Mouse (Mus musculus) E14TG2a.4 (cell line): Measurements from ENCODE around the gene Mars.

Source experiments
- H3K27me3 ChIP-seq: 2 replicates; pipeline ENCODE4 v1.6.1; 2014; ENCODE audit warnings: low read length, control low read depth; ENCODE audit not compliant: insufficient read depth
- H3K36me3 ChIP-seq: 2 replicates; pipeline ENCODE4 v1.6.1; 2014; ENCODE audit warnings: low read length, control low read depth; ENCODE audit not compliant: insufficient read depth
- H3K4me1 ChIP-seq: replicated peaks from 2 replicates; pipeline ENCODE4 v1.6.1; 2014; ENCODE audit warnings: low read depth, low read length, control low read depth
- H3K4me3 ChIP-seq: replicated peaks from 2 replicates; pipeline ENCODE4 v1.5.1; 2014; ENCODE audit warnings: mild to moderate bottlenecking, low read length
- H3K9me3 ChIP-seq: 2 replicates; pipeline ENCODE4 v1.6.1; 2014; ENCODE audit warnings: low read length, control low read depth
- CTCF ChIP-seq: conservative IDR thresholded peaks from 2 replicates; pipeline ENCODE4 v1.5.1; 2014; ENCODE audit warnings: low read length
- NANOG ChIP-seq: IDR thresholded peaks from 2 replicates; pipeline ENCODE4 v1.6.1; 2014; ENCODE audit warnings: borderline replicate concordance, low read length, mixed read lengths
- POU5F1 ChIP-seq: IDR thresholded peaks from 2 replicates; pipeline ENCODE4 v1.6.1; 2014; ENCODE audit warnings: low read length, borderline replicate concordance

Mars gene

GRCm38 (mm10) chr10:127281316-127281715, 30.3 kb downstream of the Mars start:
- Histone ChIP-seq H3K27me3 (no peaks in the 10 kb centered on the region), H3K4me3 (no peak overlapping the region), H3K9me3 (no peaks in the 10 kb centered on the region), H3K36me3 (peaks cover 99% of the 10 kb centered on the region), H3K4me1 (peaks cover 79% of the 10 kb centered on the region)
- no peak for TF ChIP-seq POU5F1
- no peak for TF ChIP-seq NANOG
- no peak for TF ChIP-seq CTCF

DNA sequence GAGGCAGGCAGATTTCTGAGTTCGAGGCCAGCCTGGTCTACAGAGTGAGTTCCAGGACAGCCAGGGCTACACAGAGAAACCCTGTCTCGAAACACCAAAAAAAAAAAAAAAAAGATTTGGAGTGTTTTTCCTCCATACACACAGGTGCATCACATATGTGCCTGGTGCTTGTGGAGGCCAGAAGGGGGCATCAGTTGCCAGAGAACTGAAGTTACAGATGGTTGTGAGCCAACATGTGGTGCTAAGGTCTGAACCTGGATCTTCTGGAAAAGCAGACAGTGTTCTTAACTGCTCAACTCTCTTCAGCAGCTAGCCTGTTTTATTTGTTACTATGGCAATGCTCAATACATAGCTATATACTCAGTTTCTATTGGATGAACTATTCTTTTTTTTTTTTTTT, 31.9 kb downstream of the Mars start:
- H3K4me3 ChIP-seq = no peak overlapping the region
- peaks cover 99% of the 10 kb centered on the region for H3K36me3 ChIP-seq
- H3K4me1 ChIP-seq = peaks cover 78% of the 10 kb centered on the region
- no peaks in the 10 kb centered on the region for H3K9me3 ChIP-seq
- no peak for TF ChIP-seq NANOG
- no peak for TF ChIP-seq CTCF
- TF ChIP-seq POU5F1 = no peak
- H3K27me3 ChIP-seq = no peaks in the 10 kb centered on the region

GRCm38 (mm10) chr10:127274261-127275022, 37.1 kb downstream of the Mars start:
- Histone ChIP-seq H3K27me3 (no peaks in the 10 kb centered on the region), H3K36me3 (peaks cover 93% of the 10 kb centered on the region), H3K4me3 (peak overlapping the region; percentile 29), H3K4me1 (peaks cover 85% of the 10 kb centered on the region), H3K9me3 (no peaks in the 10 kb centered on the region)
- no peak for TF ChIP-seq CTCF
- no peak for TF ChIP-seq NANOG
- no peak for TF ChIP-seq POU5F1

DNA sequence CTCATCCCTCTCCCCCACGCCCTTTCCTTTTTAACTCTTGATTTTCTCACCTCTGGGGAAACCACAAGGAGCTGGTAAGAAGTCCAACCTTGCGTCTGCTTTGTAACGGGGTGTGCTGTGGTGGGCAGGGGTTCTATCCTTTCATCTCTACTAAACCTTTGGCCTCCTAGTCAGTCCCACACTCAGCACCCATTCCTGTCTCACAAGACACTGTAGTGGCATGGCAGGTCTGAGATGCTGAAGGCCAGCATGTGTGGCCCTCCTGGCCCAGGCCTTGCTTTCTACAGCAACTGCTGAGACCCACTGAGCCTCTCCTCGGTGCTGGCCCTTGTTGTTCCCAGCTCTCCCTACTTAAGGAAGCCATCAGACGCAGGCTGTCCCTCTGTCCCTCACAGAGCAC, 39.2 kb downstream of the Mars start:
- Histone ChIP-seq H3K9me3 (no peaks in the 10 kb centered on the region), H3K4me3 (peak overlapping the region; percentile 17; the same call in 1 of the 2 replicates), H3K27me3 (no peaks in the 10 kb centered on the region), H3K4me1 (peaks cover 95% of the 10 kb centered on the region), H3K36me3 (peaks cover 93% of the 10 kb centered on the region)
- TF ChIP-seq POU5F1 = no peak

- TF ChIP-seq POU5F1 (no peak), CTCF (no peak), NANOG (no peak)
- Histone ChIP-seq H3K27me3 (no peaks in the 10 kb centered on the region), H3K4me3 (peak overlapping the region; percentile 56), H3K36me3 (peaks cover 72% of the 10 kb centered on the region), H3K9me3 (no peaks in the 10 kb centered on the region), H3K4me1 (peaks cover 93% of the 10 kb centered on the region)
These were observed 41.7 kb downstream of the Mars start for GRCm38 (mm10) chr10:127269884-127270283.

DNA sequence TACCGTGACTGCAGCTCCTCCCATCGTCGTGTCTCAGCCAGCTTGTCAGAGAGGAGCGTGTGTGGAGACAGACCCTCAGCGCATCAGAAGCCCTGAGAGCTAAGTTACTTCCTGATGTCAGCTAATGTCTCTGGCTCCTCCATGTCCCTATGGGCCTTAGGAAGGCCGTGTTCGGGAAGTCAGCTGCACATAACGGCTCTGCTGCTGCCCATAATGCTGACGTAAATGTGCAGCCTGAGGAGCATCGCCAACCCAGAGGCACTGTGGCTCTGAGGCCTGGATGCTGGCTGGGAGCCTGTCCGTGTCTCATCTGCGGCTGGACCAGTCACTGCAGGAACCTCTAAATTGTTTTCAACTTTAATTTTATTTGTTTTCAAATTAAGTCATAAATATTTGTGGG, 42.5 kb downstream of the Mars start:
- peaks cover 66% of the 10 kb centered on the region for H3K36me3 ChIP-seq
- H3K9me3 ChIP-seq = no peaks in the 10 kb centered on the region
- H3K4me3 ChIP-seq = peak overlapping the region; percentile 24; the same call in 1 of the 2 replicates
- H3K27me3 ChIP-seq = no peaks in the 10 kb centered on the region
- TF ChIP-seq CTCF (no peak), NANOG (no peak), POU5F1 (no peak)
- H3K4me1 ChIP-seq = peaks cover 93% of the 10 kb centered on the region

DNA sequence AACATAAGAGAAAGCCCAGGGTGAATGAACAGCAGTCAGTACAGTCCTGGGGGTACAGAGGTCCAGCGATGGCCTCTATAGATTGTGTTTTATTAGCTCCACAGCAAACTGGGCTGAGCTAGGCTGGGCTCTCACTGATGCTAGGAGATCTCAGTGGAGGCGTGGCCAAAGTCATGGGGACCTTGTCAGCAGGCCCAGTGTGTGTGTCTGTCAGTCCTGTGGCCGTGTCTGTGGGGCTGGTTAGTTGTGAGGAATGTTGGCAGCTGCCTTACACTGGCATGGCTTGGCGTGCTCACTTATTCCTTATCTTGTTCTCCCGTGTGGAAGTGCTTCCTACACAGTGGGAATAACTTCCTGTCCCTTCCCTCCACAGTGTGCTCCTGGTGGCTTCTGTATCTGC, 43.2 kb downstream of the Mars start:
- H3K4me1 ChIP-seq = peaks cover 93% of the 10 kb centered on the region
- TF ChIP-seq POU5F1 (no peak), CTCF (no peak), NANOG (no peak)
- peak overlapping the region; percentile 24; the same call in 1 of the 2 replicates for H3K4me3 ChIP-seq
- peaks cover 61% of the 10 kb centered on the region for H3K36me3 ChIP-seq
- no peaks in the 10 kb centered on the region for H3K9me3 ChIP-seq
- H3K27me3 ChIP-seq = no peaks in the 10 kb centered on the region

DNA sequence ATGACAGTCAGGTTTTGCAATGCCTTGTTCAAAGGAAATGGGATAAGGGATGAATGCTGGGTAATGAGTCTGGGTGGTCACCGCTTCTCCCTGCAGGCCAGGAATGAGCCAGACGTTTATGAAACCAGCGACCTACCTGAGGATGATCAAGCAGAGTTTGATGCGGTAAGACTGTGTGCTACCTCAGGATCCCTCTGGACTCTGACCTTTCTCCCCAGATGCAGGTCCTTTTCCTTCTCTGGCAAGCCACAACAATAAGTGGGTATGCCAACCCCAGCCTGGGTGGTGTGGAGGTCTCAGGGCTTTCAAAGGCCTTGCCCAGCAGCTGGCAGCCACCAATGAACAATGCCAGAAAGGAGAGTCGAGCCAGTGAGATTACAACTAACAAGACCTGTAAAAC, 44.3 kb downstream of the Mars start:
- Histone ChIP-seq H3K36me3 (peaks cover 50% of the 10 kb centered on the region), H3K4me3 (peak overlapping the region; percentile 99), H3K4me1 (peaks cover 92% of the 10 kb centered on the region), H3K27me3 (no peaks in the 10 kb centered on the region), H3K9me3 (no peaks in the 10 kb centered on the region)
- TF ChIP-seq NANOG (no peak), CTCF (no peak)
